Mouse (Mus musculus): ENCODE measurements around the gene Rpl21. TPM values are rescaled to one million over a fixed set of nuclear protein-coding genes. Genes with fewer than 3 reads are reported as not detected.

Rpl21 gene
- 100 to 1,000 TPM in 3 of 4 experiments, 10 to 100 TPM in 1; 76.1 to 145 (median 124) TPM for total RNA-seq (2022)

DNA sequence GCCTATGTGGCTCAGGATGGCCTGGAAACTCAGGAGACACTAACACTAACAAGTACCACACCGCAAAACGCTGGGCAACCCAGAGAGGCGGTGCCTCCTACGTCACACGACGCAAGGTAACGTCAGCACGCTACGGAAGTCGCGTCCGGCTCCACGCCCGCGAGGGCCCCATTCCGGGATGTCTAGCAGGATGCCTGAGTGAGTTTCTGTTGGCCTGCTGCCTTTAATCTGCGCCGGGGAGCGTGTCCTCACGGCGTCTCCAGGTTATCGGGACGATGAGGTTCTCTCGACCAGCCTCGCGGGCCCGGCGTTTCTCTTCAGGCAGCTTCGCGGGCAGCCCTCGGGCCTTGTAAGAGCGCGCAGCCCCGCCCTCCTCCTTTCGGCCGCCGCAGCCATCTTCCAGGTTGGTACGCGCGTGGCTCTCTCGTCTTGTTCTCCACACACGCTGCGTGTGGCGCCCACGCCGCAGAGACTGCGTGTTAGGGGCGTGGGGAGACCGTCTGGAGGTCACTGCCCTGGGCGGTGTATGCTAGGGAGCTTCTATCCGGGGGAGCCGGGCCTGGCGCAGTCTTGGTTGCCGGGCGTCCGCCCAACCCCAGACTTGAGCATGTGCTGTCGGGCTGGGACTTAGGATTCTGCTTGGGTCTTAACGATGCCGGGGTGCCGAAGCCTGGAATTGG is at the start of gene Rpl21:
TSS of gene Rpl21 (plus strand) at position 122 of the 680 bp plus-strand sequence.
- peak; percentile 94 for DNase-seq (ENCODE audit: low spot score)

DNA sequence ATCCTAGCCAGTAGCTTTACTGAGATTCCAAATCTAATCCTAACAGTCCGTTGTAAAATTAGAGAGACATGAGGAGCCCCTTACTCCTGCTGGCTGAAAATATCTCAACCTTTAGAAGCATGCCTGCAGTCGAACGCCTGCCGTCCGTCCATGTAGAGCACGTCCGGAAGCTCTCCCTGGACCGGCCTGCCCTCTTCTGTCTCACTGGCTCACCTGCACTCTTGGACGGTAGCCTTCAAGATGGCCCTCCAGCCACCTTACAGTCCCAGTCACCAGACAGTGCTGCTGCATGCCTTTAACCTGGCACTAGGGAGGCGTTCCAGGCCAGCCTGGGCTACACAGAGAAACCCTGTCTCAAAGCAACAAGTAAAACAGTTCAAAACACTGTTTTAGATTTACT is 49.4 kb upstream of the Rpl21 start:
- DNase-seq (ENCODE audit: low spot score) = no peak

- DNase-seq (ENCODE audit: low spot score) = no peak
Measured at GRCm38 (mm10) chr5:146783891-146784290, 48.8 kb upstream of the Rpl21 start.

DNA sequence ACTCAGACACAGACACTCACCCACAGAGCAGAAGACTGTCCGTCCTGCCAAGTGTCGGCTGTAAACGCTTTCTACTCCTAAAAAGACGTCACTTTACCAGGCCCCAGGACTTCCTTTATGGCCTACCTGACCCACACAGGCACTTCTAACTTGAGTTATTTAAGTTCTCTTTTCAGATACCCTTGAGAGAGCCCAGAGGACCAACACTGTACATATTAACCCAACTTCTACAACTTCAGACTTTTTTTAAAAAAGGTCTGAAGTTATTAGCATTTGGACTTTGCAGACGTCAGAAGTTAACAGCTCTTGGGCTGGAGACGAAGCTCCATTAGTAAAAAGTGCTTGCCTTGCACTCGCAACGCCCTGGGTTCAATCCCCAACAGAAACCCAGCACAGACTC is 46.6 kb upstream of the Rpl21 start:
- no peak for DNase-seq (ENCODE audit: low spot score)

GRCm38 (mm10) chr5:146789413-146789812 is 43.3 kb upstream of the Rpl21 start:
- no peak for DNase-seq (ENCODE audit: low spot score)

GRCm38 (mm10) chr5:146790944-146791343 is 41.7 kb upstream of the Rpl21 start:
- no peak for DNase-seq (ENCODE audit: low spot score)

GRCm38 (mm10) chr5:146792140-146792791 is 40.4 kb upstream of the Rpl21 start:
- DNase-seq (ENCODE audit: low spot score) = peak; percentile 43

GRCm38 (mm10) chr5:146793630-146794083 is 39.0 kb upstream of the Rpl21 start:
- DNase-seq (ENCODE audit: low spot score) = no peak

DNA sequence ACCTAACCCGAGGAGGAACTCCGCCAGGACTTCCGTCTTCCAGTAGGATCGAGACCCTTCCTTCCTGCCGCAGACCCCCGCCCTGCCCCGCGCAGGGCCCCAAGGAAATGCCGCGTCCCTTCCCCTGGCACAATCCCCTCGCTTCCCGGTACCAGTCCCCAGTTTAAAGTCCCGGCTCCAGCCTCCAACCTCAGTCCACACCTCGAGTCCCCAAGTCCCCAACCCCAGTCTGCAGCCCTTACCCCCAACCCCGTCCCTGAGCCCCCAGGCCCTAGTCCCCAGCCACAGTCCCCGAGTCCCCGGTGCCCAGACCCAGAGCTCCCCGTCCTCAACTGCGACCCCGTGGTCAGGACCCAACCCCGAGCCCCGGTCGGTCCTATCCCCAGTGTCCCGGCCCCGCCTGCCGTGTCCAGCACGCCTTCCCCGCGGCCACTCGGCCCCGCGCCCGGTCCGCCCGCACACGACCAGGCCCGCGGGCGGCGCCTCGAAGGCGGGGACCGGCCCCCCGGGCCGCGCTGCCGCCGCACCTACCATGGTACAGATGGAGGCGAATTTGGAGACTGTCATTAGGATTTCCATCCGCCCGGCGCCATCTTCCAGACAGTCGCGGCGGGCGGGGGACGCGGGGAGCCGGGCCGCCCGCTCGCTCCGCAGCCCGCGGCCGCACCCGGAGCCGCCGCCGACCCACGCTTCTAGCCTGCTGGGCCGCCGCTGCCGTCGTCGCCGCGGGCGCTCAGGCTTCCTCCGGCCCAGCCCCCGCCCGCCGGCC is 38.4 kb upstream of the Rpl21 start:
- DNase-seq (ENCODE audit: low spot score) = peak; percentile 26

DNA sequence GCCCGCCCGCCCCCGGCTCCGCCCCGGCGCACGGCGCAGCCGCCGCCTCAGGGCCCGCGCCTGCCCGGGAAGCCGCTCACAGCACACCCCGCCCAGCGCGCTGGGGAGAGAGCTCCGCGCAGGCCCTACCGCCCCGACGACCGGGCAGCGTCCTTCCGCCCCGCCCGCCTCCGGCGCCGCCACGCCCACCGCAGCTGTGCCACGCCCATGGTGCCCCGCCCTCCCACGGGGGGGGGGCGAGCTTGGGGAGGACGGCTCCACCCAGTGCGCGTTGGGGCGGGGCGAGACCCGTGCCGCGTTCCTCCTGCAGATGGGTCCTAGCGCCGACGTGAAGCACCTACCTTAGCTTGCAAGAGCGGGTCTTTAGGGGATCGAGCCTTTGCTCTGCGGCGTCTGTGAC is 37.8 kb upstream of the Rpl21 start, which contains the start of gene Usp12:
TSS of gene Usp12 (minus strand) at position 154 of the 400 bp plus-strand sequence.
- peak; percentile 97 for DNase-seq (ENCODE audit: low spot score)

DNA sequence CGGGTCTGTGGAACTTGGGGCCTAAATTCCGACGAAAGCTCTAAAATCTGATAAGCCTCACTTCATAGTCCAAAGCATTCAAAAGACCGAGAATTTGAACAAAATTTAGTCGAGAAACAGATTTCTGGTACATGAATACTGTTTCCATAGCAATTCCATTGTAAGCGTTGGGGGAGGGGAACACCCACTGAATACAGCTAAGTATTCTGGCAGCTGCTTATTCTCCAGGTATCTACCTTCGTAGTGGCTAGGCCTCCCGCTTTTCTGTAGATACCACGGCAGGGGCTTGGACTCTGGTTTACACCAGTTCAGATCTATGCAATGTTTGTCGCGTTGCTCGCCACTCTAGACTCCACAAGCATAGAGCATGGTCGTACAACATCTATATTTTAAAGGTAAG is 37.0 kb upstream of the Rpl21 start:
- DNase-seq (ENCODE audit: low spot score) = no peak

DNA sequence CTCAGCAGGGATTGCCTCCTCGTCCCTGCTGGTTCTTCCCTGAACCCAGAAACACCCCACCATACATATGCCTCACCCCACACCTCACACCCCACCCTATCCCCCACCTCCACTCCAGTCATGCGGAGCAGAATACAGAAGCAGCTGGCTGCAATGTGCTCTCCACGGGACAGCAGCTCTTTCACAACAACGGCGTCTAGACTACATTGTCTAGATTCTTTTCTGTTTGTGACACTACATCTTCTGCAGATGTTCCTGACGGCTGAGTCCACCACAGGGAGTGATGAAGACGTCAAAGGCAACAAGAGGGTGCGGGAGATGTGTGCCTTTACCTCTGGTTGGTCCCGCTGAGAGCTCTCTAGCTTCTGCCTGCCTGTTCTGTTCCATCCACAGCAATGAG is 34.7 kb upstream of the Rpl21 start:
- no peak for DNase-seq (ENCODE audit: low spot score)

DNA sequence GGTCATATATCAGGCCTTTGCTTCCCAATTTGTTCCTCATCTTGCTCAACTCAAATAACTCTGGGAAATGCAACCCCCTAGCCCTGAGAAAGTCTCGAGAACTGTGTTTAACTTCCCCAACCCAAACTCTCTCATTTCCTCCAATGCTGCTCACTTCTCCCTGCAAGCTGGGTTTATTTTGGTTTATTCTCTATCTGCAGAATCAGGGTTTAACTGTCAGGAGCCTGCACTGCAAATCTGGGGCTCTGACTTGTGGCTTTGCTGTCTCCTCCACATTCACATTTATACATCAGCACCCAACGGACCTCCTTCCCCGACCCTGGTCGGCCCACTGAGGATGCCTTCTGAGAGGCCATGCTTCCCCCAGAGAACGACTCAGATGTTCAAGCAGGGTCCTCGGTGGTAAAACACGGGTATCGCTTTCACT is 26.7 kb upstream of the Rpl21 start:
- no peak for DNase-seq (ENCODE audit: low spot score)

- no peak for DNase-seq (ENCODE audit: low spot score)
Measured at GRCm38 (mm10) chr5:146809951-146810350, 22.7 kb upstream of the Rpl21 start.

- no peak for DNase-seq (ENCODE audit: low spot score)
Measured at GRCm38 (mm10) chr5:146812866-146813265, 19.8 kb upstream of the Rpl21 start.

DNA sequence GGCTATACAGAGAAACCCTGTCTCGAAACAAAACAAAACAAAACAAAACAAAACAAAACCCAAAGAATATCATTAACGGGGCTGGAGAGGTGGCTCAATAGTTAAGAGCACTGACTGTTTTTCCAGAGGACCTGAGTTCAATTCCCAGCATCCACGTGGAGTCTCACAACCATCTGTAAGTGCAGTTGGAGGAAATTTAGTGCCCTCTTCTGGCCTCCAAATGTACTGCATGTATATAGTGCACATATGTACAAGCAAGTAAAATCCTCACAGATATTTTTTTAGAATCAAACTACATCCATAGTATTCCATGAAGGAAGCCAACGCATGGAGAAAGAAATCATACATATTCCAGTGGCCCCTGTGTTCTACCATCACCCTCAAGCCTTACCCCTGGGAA is 19.3 kb upstream of the Rpl21 start:
- no peak for DNase-seq (ENCODE audit: low spot score)

DNA sequence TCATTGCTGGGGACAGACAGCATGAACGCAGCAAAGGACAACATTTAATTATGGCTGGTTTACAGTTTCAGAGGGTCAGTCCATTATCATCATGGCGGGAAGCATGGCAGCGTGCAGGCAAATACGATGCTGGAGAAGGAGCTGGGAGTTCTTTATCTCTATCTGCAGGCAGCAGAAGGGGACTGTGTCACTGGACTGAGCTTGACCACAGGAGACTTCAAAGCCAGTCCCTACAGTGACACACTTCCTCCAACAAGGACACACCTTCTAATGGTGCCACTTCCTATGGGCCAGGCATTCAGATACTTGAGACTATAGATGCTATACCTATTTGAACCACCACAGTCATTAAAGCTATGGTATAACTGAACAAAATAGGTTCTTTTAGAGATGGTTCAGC is 17.3 kb upstream of the Rpl21 start:
- DNase-seq (ENCODE audit: low spot score) = no peak

- DNase-seq (ENCODE audit: low spot score) = no peak
Measured at GRCm38 (mm10) chr5:146817583-146817982, 15.1 kb upstream of the Rpl21 start.

DNA sequence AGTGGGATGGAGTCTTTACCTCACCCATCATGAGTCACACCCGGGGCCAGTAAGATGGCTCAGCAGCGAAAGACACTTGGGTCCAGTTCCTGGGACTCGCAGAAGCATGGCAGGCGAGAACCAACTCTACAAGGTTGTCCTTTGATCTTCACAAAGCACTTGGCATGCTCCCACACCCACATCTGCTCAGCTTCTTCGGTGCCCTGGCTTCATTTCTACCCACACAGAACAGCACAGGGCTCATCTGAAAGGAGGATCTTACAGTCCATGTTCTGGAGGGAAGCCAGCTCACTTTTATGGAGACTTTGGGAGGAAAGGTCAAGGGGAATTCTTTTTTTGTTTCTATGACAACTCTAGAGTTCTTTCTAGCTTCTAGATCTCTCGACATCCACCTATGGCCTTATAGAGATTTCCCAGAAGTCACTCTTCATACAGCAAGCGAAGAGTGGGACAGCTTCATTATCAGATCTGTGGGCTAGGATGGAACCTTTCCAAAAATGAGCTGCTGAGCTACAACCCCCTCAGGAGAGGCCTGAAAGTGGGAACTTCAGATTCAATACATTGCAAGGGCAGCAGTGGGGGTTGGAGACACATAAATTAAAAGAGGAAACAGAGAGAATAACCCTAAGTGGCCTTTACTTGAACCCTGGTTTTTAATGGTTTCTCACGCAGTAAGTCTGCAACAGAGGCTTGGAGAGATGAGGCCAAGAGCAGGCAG is 13.6 kb upstream of the Rpl21 start:
- DNase-seq (ENCODE audit: low spot score) = no peak

- DNase-seq (ENCODE audit: low spot score) = no peak
Measured at GRCm38 (mm10) chr5:146823005-146823404, 9.7 kb upstream of the Rpl21 start.

GRCm38 (mm10) chr5:146829528-146829927 is 3.2 kb upstream of the Rpl21 start:
- no peak for DNase-seq (ENCODE audit: low spot score)

DNA sequence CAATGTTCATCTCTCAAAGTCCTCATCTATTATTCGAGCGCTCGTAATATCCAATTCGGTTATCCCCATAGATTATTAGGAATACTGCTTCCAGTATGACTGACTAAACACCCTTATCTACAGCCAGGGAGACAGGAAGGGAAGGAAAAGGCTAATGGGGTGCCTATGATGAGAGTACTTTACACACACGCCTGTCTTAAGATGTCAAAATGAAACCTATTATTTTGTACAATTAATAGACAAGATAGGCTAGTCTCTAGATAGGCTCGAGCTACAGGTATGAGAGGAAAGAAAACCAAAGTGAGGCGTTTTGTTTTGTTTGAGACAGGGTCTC is 288 bp upstream of the Rpl21 start:
- no peak for DNase-seq (ENCODE audit: low spot score)
